Mouse (Mus musculus): Measurements from ENCODE around the gene Mslnl.

Mslnl gene

GRCm38 (mm10) chr17:25743831-25744230 is 8.0 kb downstream of the Mslnl start:
- in situ Hi-C loops (cut with MboI, MseI): no loop called here

- in situ Hi-C loops (cut with MboI, MseI): no loop called here
Observed at GRCm38 (mm10) chr17:25744311-25744710, 8.5 kb downstream of the Mslnl start.

- in situ Hi-C loops (cut with MboI, MseI): no loop called here
Observed at GRCm38 (mm10) chr17:25748238-25748637, 12.4 kb downstream of the Mslnl start.

GRCm38 (mm10) chr17:25749314-25749713 is 13.5 kb downstream of the Mslnl start:
- in situ Hi-C loops (cut with MboI, MseI): no loop called here

- in situ Hi-C loops (cut with MboI, MseI): no loop called here
Observed at GRCm38 (mm10) chr17:25751446-25751845, 15.6 kb downstream of the Mslnl start.

GRCm38 (mm10) chr17:25754241-25754640 is 18.4 kb downstream of the Mslnl start, which contains the start of gene Msln:
Msln (minus strand) TSS chr17:25754378.
- in situ Hi-C loops (cut with MboI, MseI): no loop called here

- in situ Hi-C loops (cut with MboI, MseI): no loop called here
Observed at GRCm38 (mm10) chr17:25755086-25755485, 19.2 kb downstream of the Mslnl start.

GRCm38 (mm10) chr17:25755627-25756377 is 20.0 kb downstream of the Mslnl start:
- in situ Hi-C loops (cut with MboI, MseI): no loop called here

- in situ Hi-C loops (cut with MboI, MseI): no loop called here
Observed at GRCm38 (mm10) chr17:25756378-25757242, 20.8 kb downstream of the Mslnl start.

GRCm38 (mm10) chr17:25757691-25758090 is 21.8 kb downstream of the Mslnl start:
- in situ Hi-C loops (cut with MboI, MseI): no loop called here

GRCm38 (mm10) chr17:25760148-25760547 is 24.3 kb downstream of the Mslnl start:
- in situ Hi-C loops (cut with MboI, MseI): no loop called here

GRCm38 (mm10) chr17:25761561-25761970 is 25.7 kb downstream of the Mslnl start:
- in situ Hi-C loops (cut with MboI, MseI): no loop called here

GRCm38 (mm10) chr17:25762591-25762990 is 26.7 kb downstream of the Mslnl start:
- in situ Hi-C loops (cut with MboI, MseI): no loop called here

- in situ Hi-C loops (cut with MboI, MseI): loop anchor here (5.0 kb wide), 1 partner anchor 36 kb away; no protein-coding TSS in a partner anchor
Observed at GRCm38 (mm10) chr17:25765886-25766285, 30.0 kb downstream of the Mslnl start.

- in situ Hi-C loops (cut with MboI, MseI): loop anchor here (5.0 kb wide), 1 partner anchor 33 kb away; no protein-coding TSS in a partner anchor
Observed at GRCm38 (mm10) chr17:25769331-25769730, 33.5 kb downstream of the Mslnl start.

GRCm38 (mm10) chr17:25773549-25774120 is 37.8 kb downstream of the Mslnl start, which contains the start of gene Narfl:
Narfl (plus strand) TSS chr17:25773776.
- in situ Hi-C loops (cut with MboI, MseI): no loop called here

- in situ Hi-C loops (cut with MboI, MseI): no loop called here
Observed at GRCm38 (mm10) chr17:25775318-25776062, 39.6 kb downstream of the Mslnl start.

- in situ Hi-C loops (cut with MboI, MseI): no loop called here
Observed at GRCm38 (mm10) chr17:25777948-25778347, 42.1 kb downstream of the Mslnl start.

GRCm38 (mm10) chr17:25781339-25781738 is 45.5 kb downstream of the Mslnl start:
- in situ Hi-C loops (cut with MboI, MseI): no loop called here

GRCm38 (mm10) chr17:25783086-25783485 is 47.2 kb downstream of the Mslnl start:
- in situ Hi-C loops (cut with MboI, MseI): no loop called here

GRCm38 (mm10) chr17:25783861-25784574 is 48.2 kb downstream of the Mslnl start:
- in situ Hi-C loops (cut with MboI, MseI): no loop called here

Data from T-helper 17 cell (primary cell).